Mouse (Mus musculus): ENCODE results near the gene Kcnk4. TPM values are rescaled to one million over a fixed set of nuclear protein-coding genes. Genes with fewer than 3 reads are reported as not detected.
"Not testable (repeated sequence)": the region's sequence is repeated elsewhere in the genome, so short reads cannot be mapped to it uniquely, and the experiment has no call there.

Kcnk4 gene
- polyA plus RNA-seq, 1 experiment from 2014 or later: 0.24 TPM

- 91% methylated on average over 11 of the region's 11 CpGs for WGBS
- Histone ChIP-seq H3K9me3 (no peaks in the 10 kb centered on the region), H3K4me1 (peaks cover 28% of the 10 kb centered on the region), H3K27me3 (ENCODE audit: poor library complexity, severe bottlenecking) (no peaks in the 10 kb centered on the region), H3K27ac (no peak overlapping the region), H3K36me3 (replicated peaks) (peaks cover 40% of the 10 kb centered on the region), H3K4me3 (no peak overlapping the region)
- no peak for DNase-seq (ENCODE audit: extremely low spot score, low spot score)
These were observed 28.7 kb downstream of the Kcnk4 start for GRCm38 (mm10) chr19:6905498-6906159.

- no peak overlapping the region for H3K27ac ChIP-seq
- no peaks in the 10 kb centered on the region for H3K27me3 ChIP-seq (ENCODE audit: poor library complexity, severe bottlenecking)
- peaks cover 40% of the 10 kb centered on the region for H3K36me3 ChIP-seq (replicated peaks)
- peaks cover 6% of the 10 kb centered on the region; the same call in 1 of the 2 replicates for H3K9me3 ChIP-seq
- peaks cover 28% of the 10 kb centered on the region for H3K4me1 ChIP-seq
- no peak overlapping the region for H3K4me3 ChIP-seq
- 84% methylated on average over 2 of the region's 2 CpGs for WGBS
- no peak for DNase-seq (ENCODE audit: extremely low spot score, low spot score)
These were observed 29.5 kb downstream of the Kcnk4 start for GRCm38 (mm10) chr19:6904846-6905245.

- peaks cover 12% of the 10 kb centered on the region for H3K4me1 ChIP-seq
- no peak overlapping the region for H3K4me3 ChIP-seq
- peaks cover 40% of the 10 kb centered on the region for H3K36me3 ChIP-seq (replicated peaks)
- no peak overlapping the region for H3K27ac ChIP-seq
- H3K27me3 ChIP-seq (ENCODE audit: poor library complexity, severe bottlenecking): no peaks in the 10 kb centered on the region
- DNase-seq (ENCODE audit: extremely low spot score, low spot score): no peak
- 94% methylated on average over 1 of the region's 1 CpGs for WGBS
- peaks cover 6% of the 10 kb centered on the region; the same call in 1 of the 2 replicates for H3K9me3 ChIP-seq
These were observed 31.3 kb downstream of the Kcnk4 start for GRCm38 (mm10) chr19:6903031-6903430.

- H3K36me3 ChIP-seq (replicated peaks): peaks cover 7% of the 10 kb centered on the region; the same call in 1 of the 2 replicates
These were observed 34.7 kb downstream of the Kcnk4 start for GRCm38 (mm10) chr19:6899641-6900040.

GRCm38 (mm10) chr19:6895608-6896305 lies 38.6 kb downstream of the Kcnk4 start:
- H3K27me3 ChIP-seq (ENCODE audit: poor library complexity, severe bottlenecking); H3K4me3 ChIP-seq; DNase-seq (ENCODE audit: extremely low spot score, low spot score); H3K4me1 ChIP-seq; H3K36me3 ChIP-seq (replicated peaks); H3K27ac ChIP-seq: not testable (repeated sequence)
- 93% methylated on average over 18 of the region's 18 CpGs for WGBS
- peaks cover 14% of the 10 kb centered on the region; the same call in 1 of the 2 replicates for H3K9me3 ChIP-seq

More at GRCm38 (mm10) chr19:6899641-6900040, 34.7 kb downstream of the Kcnk4 start:
- WGBS: 83% methylated on average over 4 of the region's 4 CpGs
- no peak overlapping the region for H3K4me3 ChIP-seq
- H3K9me3 ChIP-seq: peaks cover 14% of the 10 kb centered on the region; the same call in 1 of the 2 replicates
- DNase-seq (ENCODE audit: extremely low spot score, low spot score): no peak
- H3K27ac ChIP-seq: no peak overlapping the region
- H3K27me3 ChIP-seq (ENCODE audit: poor library complexity, severe bottlenecking): no peaks in the 10 kb centered on the region
- no peaks in the 10 kb centered on the region for H3K4me1 ChIP-seq

GRCm38 (mm10) chr19:6893731-6894451 lies 40.4 kb downstream of the Kcnk4 start:
- no peaks in the 10 kb centered on the region for H3K36me3 ChIP-seq (replicated peaks)
- no peaks in the 10 kb centered on the region for H3K4me1 ChIP-seq
- 95% methylated on average over 14 of the region's 14 CpGs for WGBS
- H3K27me3 ChIP-seq (ENCODE audit: poor library complexity, severe bottlenecking): no peaks in the 10 kb centered on the region
- no peak for DNase-seq (ENCODE audit: extremely low spot score, low spot score)
- H3K4me3 ChIP-seq: no peak overlapping the region
- no peak overlapping the region for H3K27ac ChIP-seq
- H3K9me3 ChIP-seq: peaks cover 8% of the 10 kb centered on the region; the same call in 1 of the 2 replicates

- DNase-seq (ENCODE audit: extremely low spot score, low spot score): no peak
- Histone ChIP-seq H3K4me1 (no peaks in the 10 kb centered on the region), H3K9me3 (peaks cover 8% of the 10 kb centered on the region; the same call in 1 of the 2 replicates), H3K27ac (no peak overlapping the region), H3K27me3 (ENCODE audit: poor library complexity, severe bottlenecking) (no peaks in the 10 kb centered on the region), H3K36me3 (replicated peaks) (no peaks in the 10 kb centered on the region), H3K4me3 (no peak overlapping the region)
- WGBS: 74% methylated on average over 4 of the region's 4 CpGs
These were observed 41.8 kb downstream of the Kcnk4 start for GRCm38 (mm10) chr19:6892512-6892911.

- DNase-seq (ENCODE audit: extremely low spot score, low spot score): no peak
- no peak overlapping the region for H3K27ac ChIP-seq
- 83% methylated on average over 4 of the region's 4 CpGs for WGBS
- H3K27me3 ChIP-seq (ENCODE audit: poor library complexity, severe bottlenecking): no peaks in the 10 kb centered on the region
- no peaks in the 10 kb centered on the region for H3K36me3 ChIP-seq (replicated peaks)
- peaks cover 11% of the 10 kb centered on the region for H3K9me3 ChIP-seq
- H3K4me1 ChIP-seq: no peaks in the 10 kb centered on the region
- no peak overlapping the region for H3K4me3 ChIP-seq
These were observed 56.4 kb downstream of the Kcnk4 start for GRCm38 (mm10) chr19:6877965-6878364.

- Histone ChIP-seq H3K4me1 (no peaks in the 10 kb centered on the region; the same call in 1 of the 2 replicates), H3K36me3 (replicated peaks) (no peaks in the 10 kb centered on the region), H3K9me3 (peaks cover 11% of the 10 kb centered on the region), H3K27me3 (ENCODE audit: poor library complexity, severe bottlenecking) (no peaks in the 10 kb centered on the region), H3K27ac (no peak overlapping the region), H3K4me3 (no peak overlapping the region)
- no peak for DNase-seq (ENCODE audit: extremely low spot score, low spot score)
These were observed 57.5 kb downstream of the Kcnk4 start for GRCm38 (mm10) chr19:6876799-6877198.

- no peaks in the 10 kb centered on the region; the same call in 1 of the 2 replicates for H3K4me1 ChIP-seq
- peaks cover 9% of the 10 kb centered on the region for H3K9me3 ChIP-seq
- DNase-seq (ENCODE audit: extremely low spot score, low spot score): no peak
- 88% methylated on average over 6 of the region's 6 CpGs for whole genome bisulfite sequencing
- no peak overlapping the region for H3K27ac ChIP-seq
- H3K36me3 ChIP-seq (replicated peaks): no peaks in the 10 kb centered on the region
- no peak overlapping the region for H3K4me3 ChIP-seq
- no peaks in the 10 kb centered on the region for H3K27me3 ChIP-seq (ENCODE audit: poor library complexity, severe bottlenecking)
These were observed 58.5 kb downstream of the Kcnk4 start for GRCm38 (mm10) chr19:6875834-6876233.

GRCm38 (mm10) chr19:6874257-6874656 lies 60.1 kb downstream of the Kcnk4 start:
- Histone ChIP-seq H3K36me3 (replicated peaks) (no peaks in the 10 kb centered on the region), H3K4me1 (peaks cover 3% of the 10 kb centered on the region), H3K4me3 (no peak overlapping the region), H3K9me3 (no peaks in the 10 kb centered on the region), H3K27me3 (ENCODE audit: poor library complexity, severe bottlenecking) (no peaks in the 10 kb centered on the region), H3K27ac (no peak overlapping the region)
- WGBS: 91% methylated on average over 1 of the region's 1 CpGs
- no peak for DNase-seq (ENCODE audit: extremely low spot score, low spot score)

Data from forebrain, embryonic 10.5 days (tissue).